Mouse (Mus musculus) cerebellum, adult 2 months (tissue): ENCODE measurements around the gene Cacna2d4.

Experiments used
- CTCF ChIP-seq: fragments of 200-500 bp; IDR thresholded peaks from 2 replicates; pipeline ENCODE4 v1.5.1; 2011; ENCODE audit warnings: low read depth, mild to moderate bottlenecking, control low read depth, low read length, moderate library complexity, borderline replicate concordance; ENCODE audit not compliant: insufficient read depth
- POLR2A ChIP-seq: fragments of 200-500 bp; IDR thresholded peaks from 2 replicates; pipeline ENCODE4 v1.6.1; 2011; ENCODE audit warnings: low read length, control low read depth, borderline replicate concordance; ENCODE audit not compliant: insufficient read depth

DNA sequence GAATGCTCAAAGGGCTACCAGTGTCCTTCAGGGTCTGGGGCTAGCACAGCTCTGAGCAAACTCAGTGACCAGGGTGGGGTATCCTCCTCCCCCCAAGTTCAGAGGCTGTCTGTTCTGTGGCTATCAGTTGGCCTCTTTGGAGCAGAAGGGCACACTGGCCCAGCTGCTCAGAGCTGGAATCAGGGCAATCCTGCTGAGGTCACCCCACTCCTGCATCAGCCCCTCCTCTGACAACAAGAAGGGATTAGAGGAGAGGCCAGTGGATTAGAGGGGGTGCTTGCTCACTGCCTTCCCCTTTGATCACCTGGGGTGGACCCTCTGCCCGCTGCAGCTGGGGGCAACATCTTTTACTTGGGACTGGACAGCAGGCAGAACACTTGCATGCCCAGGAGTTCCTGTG lies at the start of gene Cacna2d4:
- TF ChIP-seq CTCF (no peak), POLR2A (no peak)
